Mouse (Mus musculus) CH12.LX (cell line): ENCODE measurements at regions not wholly inside any gene's neighbourhood (a gene's known extent, or its start where the extent isn't known, plus 50 kb on each side); places are given as distances from the start of the nearest gene placed in this dataset.

ENCODE experiments used
- DNase-seq: peaks from one replicate; pipeline ENCODE4 v3.0.0-alpha.2; 2013; ENCODE audit errors: extremely low read depth
- H3K27ac ChIP-seq: 2 replicates; pipeline ENCODE4 v1.5.1; 2012; ENCODE audit warnings: low read depth, mild to moderate bottlenecking, control low read depth, moderate library complexity; ENCODE audit not compliant: insufficient read depth
- H3K27me3 ChIP-seq: replicated peaks from 2 replicates; pipeline ENCODE3; 2012; ENCODE audit warnings: inconsistent platforms
- H3K36me3 ChIP-seq, 2 experiments: replicated peaks in 1 of 2; 2 replicates each; pipeline versions ENCODE3 to v1.6.1; 2012; ENCODE audit warnings: inconsistent platforms in 1 of 2, low read length in 1 of 2, mild to moderate bottlenecking in 1 of 2, mixed read lengths in 1 of 2, moderate library complexity in 1 of 2; ENCODE audit not compliant: control insufficient read depth in 1 of 2, insufficient read depth in 1 of 2
- H3K4me1 ChIP-seq, 2 experiments: 2 replicates each; pipeline ENCODE4 v1.6.1; 2012; ENCODE audit warnings: inconsistent platforms in 1 of 2, moderate library complexity in 1 of 2; ENCODE audit not compliant: insufficient read depth in 2 of 2, control insufficient read depth in 1 of 2
- H3K4me2 ChIP-seq: 2 replicates; pipeline ENCODE4 v1.6.1; 2012; ENCODE audit warnings: low read depth, mild to moderate bottlenecking, control low read depth; ENCODE audit not compliant: poor library complexity, insufficient read depth, severe bottlenecking
- H3K4me3 ChIP-seq, 3 experiments: fragments of 150-350 bp in 1 of 3; sonication (generic) in 1 of 3; replicated peaks in 1 of 3; 2 replicates each; pipeline versions ENCODE3 to v1.5.1; 2011 to 2012; ENCODE audit warnings: low read depth in 2 of 3, low read length in 2 of 3, mild to moderate bottlenecking in 2 of 3, moderate library complexity in 2 of 3, control low read depth in 1 of 3, improper control_type of control experiment in 1 of 3, inconsistent platforms in 1 of 3, mixed read lengths in 1 of 3; ENCODE audit not compliant: poor library complexity in 1 of 3
- H3K79me2 ChIP-seq: replicated peaks from 2 replicates; pipeline ENCODE4 v1.6.1; 2012; ENCODE audit warnings: mild to moderate bottlenecking, moderate library complexity; ENCODE audit not compliant: control insufficient read depth, poor library complexity, insufficient read depth, severe bottlenecking; ENCODE audit errors: extremely low read depth
- H3K9ac ChIP-seq: 2 replicates; pipeline ENCODE4 v1.6.1; 2012; ENCODE audit warnings: low read depth, mild to moderate bottlenecking, control low read depth, moderate library complexity; ENCODE audit not compliant: insufficient read depth
- H3K9me3 ChIP-seq: replicated peaks from 2 replicates; pipeline ENCODE3; 2012; ENCODE audit warnings: low read length, inconsistent platforms, mixed read lengths
- BHLHE40 ChIP-seq: IDR thresholded peaks from 2 replicates; pipeline ENCODE4 v1.6.1; 2011; ENCODE audit warnings: mild to moderate bottlenecking, low read depth, low read length, improper control_type of control experiment
- CHD1 ChIP-seq: IDR thresholded peaks from 2 replicates; pipeline ENCODE4 v1.6.1; 2012; ENCODE audit warnings: low read depth, low read length, improper control_type of control experiment, inconsistent platforms
- CHD2 ChIP-seq: IDR thresholded peaks from 2 replicates; pipeline ENCODE4 v1.6.1; 2011; ENCODE audit warnings: low read length, improper control_type of control experiment
- ELF1 ChIP-seq: IDR thresholded peaks from 2 replicates; pipeline ENCODE4 v1.6.1; 2014; ENCODE audit warnings: low read depth, mild to moderate bottlenecking, inconsistent platforms, low read length, improper control_type of control experiment
- EP300 ChIP-seq: IDR thresholded peaks from 2 replicates; pipeline ENCODE4 v1.6.1; 2011; ENCODE audit warnings: low read length, improper control_type of control experiment
- ETS1 ChIP-seq: conservative IDR thresholded peaks from 2 replicates; pipeline ENCODE4 v1.6.1; 2012; ENCODE audit warnings: low read depth, mild to moderate bottlenecking, inconsistent platforms, low read length, improper control_type of control experiment, moderate library complexity
- GABPA ChIP-seq: IDR thresholded peaks from 2 replicates; pipeline ENCODE4 v1.6.1; 2012; ENCODE audit warnings: low read depth, low read length, improper control_type of control experiment, inconsistent platforms; ENCODE audit not compliant: insufficient replicate concordance
- IRF4 ChIP-seq: IDR thresholded peaks from 2 replicates; pipeline ENCODE4 v1.6.1; 2014; ENCODE audit warnings: low read depth, mild to moderate bottlenecking, inconsistent platforms, low read length, improper control_type of control experiment
- JUN ChIP-seq: IDR thresholded peaks from 2 replicates; pipeline ENCODE4 v1.6.1; 2011; ENCODE audit warnings: low read depth, mild to moderate bottlenecking, low read length, improper control_type of control experiment, moderate library complexity; ENCODE audit not compliant: insufficient read depth
- JUND ChIP-seq: conservative IDR thresholded peaks from 2 replicates; pipeline ENCODE4 v1.6.1; 2011; ENCODE audit warnings: low read depth, low read length, improper control_type of control experiment
- KAT2A ChIP-seq: IDR thresholded peaks from 2 replicates; pipeline ENCODE4 v1.6.1; 2012; ENCODE audit warnings: low read length, improper control_type of control experiment, inconsistent platforms; ENCODE audit not compliant: insufficient replicate concordance
- MAFK ChIP-seq: IDR thresholded peaks from 2 replicates; pipeline ENCODE4 v1.6.1; 2011; ENCODE audit warnings: low read length, improper control_type of control experiment; ENCODE audit not compliant: insufficient replicate concordance
- MAZ ChIP-seq: IDR thresholded peaks from 2 replicates; pipeline ENCODE4 v1.6.1; 2012; ENCODE audit warnings: low read depth, mild to moderate bottlenecking, inconsistent platforms, low read length, improper control_type of control experiment, moderate library complexity
- MEF2A ChIP-seq: IDR thresholded peaks from 2 replicates; pipeline ENCODE4 v1.6.1; 2014; ENCODE audit warnings: low read depth, mild to moderate bottlenecking, inconsistent platforms, low read length, improper control_type of control experiment, borderline replicate concordance
- MXI1 ChIP-seq: IDR thresholded peaks from 2 replicates; pipeline ENCODE4 v1.6.1; 2011; ENCODE audit warnings: mild to moderate bottlenecking, low read depth, low read length, improper control_type of control experiment
- MYC ChIP-seq: IDR thresholded peaks from 2 replicates; pipeline ENCODE4 v1.6.1; 2011; ENCODE audit warnings: low read depth, mild to moderate bottlenecking, improper control_type of control experiment, low read length
- NELFE ChIP-seq: IDR thresholded peaks from 2 replicates; pipeline ENCODE4 v1.6.1; 2011; ENCODE audit warnings: low read depth, low read length, improper control_type of control experiment
- NRF1 ChIP-seq: IDR thresholded peaks from 2 replicates; pipeline ENCODE4 v1.6.1; 2014; ENCODE audit warnings: low read depth, mild to moderate bottlenecking, inconsistent platforms, low read length, improper control_type of control experiment, moderate library complexity
- PAX5 ChIP-seq: IDR thresholded peaks from 2 replicates; pipeline ENCODE4 v1.6.1; 2012; ENCODE audit warnings: low read length, inconsistent platforms, mixed read lengths
- POLR2A ChIP-seq: IDR thresholded peaks from 2 replicates; pipeline ENCODE4 v1.6.1; 2011; ENCODE audit warnings: low read depth, mild to moderate bottlenecking, improper control_type of control experiment, low read length
- POLR2AphosphoS2 ChIP-seq: IDR thresholded peaks from 2 replicates; pipeline ENCODE4 v1.6.1; 2011; ENCODE audit warnings: low read depth, low read length, improper control_type of control experiment
- RCOR1 ChIP-seq: conservative IDR thresholded peaks from 2 replicates; pipeline ENCODE4 v1.6.1; 2012; ENCODE audit warnings: low read depth, mild to moderate bottlenecking, inconsistent platforms, low read length, improper control_type of control experiment
- SMC3 ChIP-seq: IDR thresholded peaks from 2 replicates; pipeline ENCODE4 v1.6.1; 2011; ENCODE audit warnings: low read depth, low read length, improper control_type of control experiment
- TBP ChIP-seq: conservative IDR thresholded peaks from 2 replicates; pipeline ENCODE4 v1.6.1; 2011; ENCODE audit warnings: low read depth, low read length, improper control_type of control experiment
- TCF12 ChIP-seq: IDR thresholded peaks from 2 replicates; pipeline ENCODE4 v1.6.1; 2014; ENCODE audit warnings: low read depth, mild to moderate bottlenecking, inconsistent platforms, low read length, improper control_type of control experiment
- UBTF ChIP-seq: IDR thresholded peaks from 2 replicates; pipeline ENCODE4 v1.6.1; 2012; ENCODE audit warnings: low read depth, mild to moderate bottlenecking, inconsistent platforms, low read length, improper control_type of control experiment, moderate library complexity
- USF1 ChIP-seq: IDR thresholded peaks from 2 replicates; pipeline ENCODE4 v1.6.1; 2014; ENCODE audit warnings: low read depth, mild to moderate bottlenecking, inconsistent platforms, low read length, improper control_type of control experiment
- USF2 ChIP-seq: conservative IDR thresholded peaks from 2 replicates; pipeline ENCODE4 v1.6.1; 2011; ENCODE audit warnings: low read depth, low read length, improper control_type of control experiment
- ZC3H11A ChIP-seq: IDR thresholded peaks from 2 replicates; pipeline ENCODE4 v1.6.1; 2012; ENCODE audit warnings: low read depth, mild to moderate bottlenecking, inconsistent platforms, low read length, improper control_type of control experiment
- ZKSCAN1 ChIP-seq: IDR thresholded peaks from 2 replicates; pipeline ENCODE4 v1.6.1; 2012; ENCODE audit warnings: low read depth, inconsistent platforms, low read length, improper control_type of control experiment, borderline replicate concordance
- ZMIZ1 ChIP-seq: IDR thresholded peaks from 2 replicates; pipeline ENCODE4 v1.6.1; 2012; ENCODE audit warnings: low read depth, mild to moderate bottlenecking, inconsistent platforms, low read length, improper control_type of control experiment
- ZNF384 ChIP-seq: IDR thresholded peaks from 2 replicates; pipeline ENCODE4 v1.6.1; 2012; ENCODE audit warnings: low read depth, low read length, improper control_type of control experiment, inconsistent platforms
- dilution Hi-C: fragments of 300-500 bp; cut with MboI; formaldehyde crosslinking; loops from 2 replicates; pipeline ENCODE4 v1.14.3; 2020; ENCODE audit warnings: low sequenced_read_pairs; ENCODE audit not compliant: extremely low pct_unique_long_range_greater_than_20kb, extremely low pct_ligation_motif_present
- in situ Hi-C: fragments of 300-500 bp; cut with MboI; formaldehyde crosslinking; loops from 3 replicates; pipeline ENCODE4 v1.14.3; 2019; ENCODE audit warnings: low sequenced_read_pairs, low pct_ligation_motif_present, low pct_unique_long_range_greater_than_20kb, mixed read lengths

DNA sequence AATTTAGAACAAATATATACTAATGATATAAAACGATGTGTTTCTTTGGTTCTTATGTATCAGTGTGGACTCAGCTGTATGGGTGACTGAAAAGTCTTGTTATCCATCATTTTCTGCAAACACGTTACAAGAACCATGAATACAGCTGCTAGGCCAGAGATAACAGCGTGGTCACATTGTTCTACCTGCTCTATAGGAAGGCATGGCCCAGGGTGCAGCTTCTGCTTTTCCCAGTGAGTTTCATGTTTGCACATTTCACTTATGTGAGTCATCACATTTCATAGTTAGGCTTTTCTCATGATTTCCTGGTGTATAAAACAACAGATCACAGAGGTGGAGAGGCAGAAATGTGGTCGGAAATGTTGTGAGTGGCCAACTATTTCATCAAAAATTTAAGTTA lies 306.8 kb downstream of the Otol1 start:
- H3K4me1 ChIP-seq = peaks cover 9 to 32% of the 10 kb centered on the region in 2 experiments; a peak in 3 of 4 replicates
- no peak for DNase-seq
- no peak for TF ChIP-seq SMC3
- no peak for TF ChIP-seq JUND
- TF ChIP-seq MEF2A = no peak
- no peak for TF ChIP-seq TCF12
- TF ChIP-seq UBTF = no peak
- no peak for TF ChIP-seq JUN
- no peak for TF ChIP-seq USF1
- no peak for TF ChIP-seq POLR2AphosphoS2
- TF ChIP-seq MAZ = no peak
- TF ChIP-seq PAX5 = no peak
- TF ChIP-seq KAT2A = no peak
- no peak for TF ChIP-seq CHD1
- no peaks in the 10 kb centered on the region for H3K27me3 ChIP-seq
- dilution Hi-C loops = no loop called here
- H3K4me3 ChIP-seq = no peak overlapping the region
- H3K9me3 ChIP-seq = no peaks in the 10 kb centered on the region
- no peaks in the 10 kb centered on the region for H3K36me3 ChIP-seq
- in situ Hi-C loops = loop anchor here (5.0 kb wide), 1 partner anchor 92 kb away; no protein-coding TSS in a partner anchor
- H3K9ac ChIP-seq = no peak overlapping the region
- H3K27ac ChIP-seq = no peak overlapping the region
- no peaks in the 10 kb centered on the region for H3K79me2 ChIP-seq
- H3K4me2 ChIP-seq = no peak overlapping the region

DNA sequence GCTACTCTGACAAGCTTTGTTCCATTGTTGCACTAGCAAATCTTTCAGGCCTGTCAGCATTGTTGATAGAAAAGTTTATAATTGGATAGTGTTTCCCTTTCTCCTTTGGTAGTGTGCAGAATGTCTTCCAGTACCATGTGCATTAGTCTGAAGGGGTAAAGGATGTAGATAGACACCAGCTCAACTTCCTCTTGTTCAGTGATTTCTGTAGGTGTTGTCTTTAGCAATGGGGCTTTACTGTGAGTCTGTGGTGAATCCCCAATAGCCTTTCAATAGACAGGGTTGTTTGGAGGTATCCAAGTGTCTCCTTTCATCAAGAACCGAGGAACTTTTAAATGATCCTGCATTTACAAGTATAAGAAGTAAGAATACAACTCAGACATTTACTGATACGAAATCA lies 311.0 kb downstream of the Otol1 start:
- peak; percentile 51 for DNase-seq
- Histone ChIP-seq H3K79me2 (no peaks in the 10 kb centered on the region), H3K36me3 (no peaks in the 10 kb centered on the region), H3K9ac (peak overlapping the region; percentile 48; the same call in 1 of the 2 replicates), H3K9me3 (no peaks in the 10 kb centered on the region), H3K27ac (peak overlapping the region; percentile 80), H3K4me3 (no peak overlapping the region), H3K4me1 (peaks cover 11 to 62% of the 10 kb centered on the region in 2 experiments; a peak in 3 of 4 replicates), H3K4me2 (peak overlapping the region; percentile 50; the same call in 1 of the 2 replicates), H3K27me3 (no peaks in the 10 kb centered on the region)
- in situ Hi-C loops (no loop called here), dilution Hi-C loops (no loop called here)
- TF ChIP-seq MXI1 (no peak), ZNF384 (no peak), ELF1 (no peak), EP300 (peak; percentile 56), CHD2 (no peak), MAZ (no peak), JUN (no peak), TBP (peak; percentile 76; the same call in 1 of the 2 replicates), GABPA (no peak), ZKSCAN1 (no peak), USF2 (no peak), BHLHE40 (peak; percentile 31; the same call in 1 of the 2 replicates), NELFE (no peak), POLR2A (no peak), JUND (no peak), ETS1 (peak; percentile 38), IRF4 (0 out of 2 replicates have a peak, but pooled peaks have one; percentile 23), NRF1 (no peak), RCOR1 (no peak), ZC3H11A (no peak), KAT2A (no peak), ZMIZ1 (no peak), MAFK (no peak), MYC (peak; percentile 58), USF1 (no peak), POLR2AphosphoS2 (no peak), CHD1 (no peak), SMC3 (no peak)
